Mouse (Mus musculus) megakaryocyte, embryonic 14.5 days (primary cell): ENCODE results near the gene Brinp1.

Experiments used
- FLI1 ChIP-seq: IDR thresholded peaks from 2 replicates; pipeline ENCODE4 v1.6.1; 2012; ENCODE audit warnings: low read length, inconsistent platforms, mixed read lengths
- GATA1 ChIP-seq: IDR thresholded peaks from 3 replicates; pipeline ENCODE4 v1.6.1; 2012; ENCODE audit warnings: mixed read lengths, low read length, inconsistent platforms, borderline replicate concordance

- TF ChIP-seq FLI1 (no peak), GATA1 (no peak)
These were observed 147.7 kb downstream of the Brinp1 start for GRCm38 (mm10) chr4:68806502-68806901.
